Mouse (Mus musculus) induced T-regulatory cell, adult 2 months (primary cell): ENCODE measurements around the gene Hirip3.
A peak's percentile ranks its signal among the peaks of the same experiment; 100 is the strongest.
"Not testable (repeated sequence)": the region's sequence is repeated elsewhere in the genome, so short reads cannot be mapped to it uniquely, and the experiment has no call there.

Experiments used
- DNase-seq: peaks from one replicate; pipeline ENCODE4 v3.0.0-alpha.2; 2012; ENCODE audit warnings: low read depth

The Hirip3 gene

GRCm38 (mm10) chr7:126855641-126856040 is 6.1 kb upstream of the Hirip3 start:
- no peak for DNase-seq

GRCm38 (mm10) chr7:126856741-126857420 is 4.9 kb upstream of the Hirip3 start:
- no peak for DNase-seq

- peak; percentile 42 for DNase-seq
Measured at GRCm38 (mm10) chr7:126860987-126861386, 785 bp upstream of the Hirip3 start.

- DNase-seq: peak; percentile 98
Measured at GRCm38 (mm10) chr7:126862147-126862784, 494 bp downstream of the Hirip3 start, which contains the start of gene Ino80e. TSS of gene Ino80e (minus strand) at chr7:126862377.

- DNase-seq: no peak
Measured at GRCm38 (mm10) chr7:126863791-126864190, 2.0 kb downstream of the Hirip3 start.

- DNase-seq: no peak
Measured at GRCm38 (mm10) chr7:126867534-126867933, 5.8 kb downstream of the Hirip3 start.

GRCm38 (mm10) chr7:126868003-126868402 is 6.2 kb downstream of the Hirip3 start:
- no peak for DNase-seq

- no peak for DNase-seq
Measured at GRCm38 (mm10) chr7:126869780-126870519, 8.2 kb downstream of the Hirip3 start.

GRCm38 (mm10) chr7:126870520-126870891 is 8.7 kb downstream of the Hirip3 start:
- no peak for DNase-seq

GRCm38 (mm10) chr7:126877239-126877638 is 15.5 kb downstream of the Hirip3 start:
- DNase-seq: no peak

- no peak for DNase-seq
Measured at GRCm38 (mm10) chr7:126881040-126881439, 19.3 kb downstream of the Hirip3 start.

- DNase-seq: peak; percentile 44
Measured at GRCm38 (mm10) chr7:126883731-126884181, 22.0 kb downstream of the Hirip3 start.

GRCm38 (mm10) chr7:126884286-126885164 is 22.8 kb downstream of the Hirip3 start, which contains the start of gene Taok2:
TSS of gene Taok2 (minus strand) at chr7:126884703.
- peak; percentile 96 for DNase-seq

GRCm38 (mm10) chr7:126887281-126887680 is 25.5 kb downstream of the Hirip3 start:
- DNase-seq: no peak

- peak; percentile 22 for DNase-seq
Measured at GRCm38 (mm10) chr7:126888852-126889251, 27.1 kb downstream of the Hirip3 start.

GRCm38 (mm10) chr7:126896912-126897311 is 35.1 kb downstream of the Hirip3 start:
- no peak for DNase-seq

GRCm38 (mm10) chr7:126897390-126898101 is 35.8 kb downstream of the Hirip3 start:
- DNase-seq: peak; percentile 65

- peak; percentile 95 for DNase-seq
Measured at GRCm38 (mm10) chr7:126898102-126898990, 36.6 kb downstream of the Hirip3 start.

- DNase-seq: not testable (repeated sequence)
Measured at GRCm38 (mm10) chr7:126899781-126900180, 38.0 kb downstream of the Hirip3 start.

- no peak for DNase-seq
Measured at GRCm38 (mm10) chr7:126905590-126905989, 43.8 kb downstream of the Hirip3 start.
